Mouse (Mus musculus) ES-Bruce4 (cell line): ENCODE measurements around the gene Casp7.

Experiments used
- CTCF ChIP-seq: IDR thresholded peaks from one replicate; pipeline ENCODE4 v1.8.1; 2011; ENCODE audit warnings: low read depth, low read length
- POLR2A ChIP-seq: IDR thresholded peaks from one replicate; pipeline ENCODE4 v1.8.1; 2011; ENCODE audit warnings: low read length; ENCODE audit not compliant: insufficient read depth

GRCm38 (mm10) chr19:56448784-56449183 is 51.9 kb downstream of the Casp7 start:
- TF ChIP-seq CTCF (no peak), POLR2A (no peak)
